Mouse (Mus musculus): ENCODE data around the gene Tube1.

GRCm38 (mm10) chr10:39169642-39170041 is 35.9 kb downstream of the Tube1 start:
- TF ChIP-seq POLR2A (IDR thresholded peaks at IDR 0.05; ENCODE audit: insufficient read depth, low read depth, low read length) (no peak), EP300 (IDR thresholded peaks at IDR 0.05; ENCODE audit: insufficient read depth, low read depth, low read length) (no peak), CTCF (IDR thresholded peaks at IDR 0.05) (no peak)

Measured in heart, adult 2 months (tissue).